Mouse (Mus musculus): ENCODE measurements around the gene Tubb5.

Gene Tubb5

GRCm38 (mm10) chr17:35840561-35840960 is 2.5 kb upstream of the Tubb5 start:
- TF ChIP-seq GATA4 (IDR thresholded peaks at IDR 0.05; ENCODE audit: insufficient replicate concordance, low read length), result no peak

GRCm38 (mm10) chr17:35838570-35838969 is 464 bp upstream of the Tubb5 start:
- no peak for TF ChIP-seq GATA4 (IDR thresholded peaks at IDR 0.05; ENCODE audit: insufficient replicate concordance, low read length)

- TF ChIP-seq GATA4 (IDR thresholded peaks at IDR 0.05; ENCODE audit: insufficient replicate concordance, low read length), result no peak
Observed at GRCm38 (mm10) chr17:35837487-35837886, 619 bp downstream of the Tubb5 start.

GRCm38 (mm10) chr17:35836991-35837422 is 1.1 kb downstream of the Tubb5 start:
- TF ChIP-seq GATA4 (IDR thresholded peaks at IDR 0.05; ENCODE audit: insufficient replicate concordance, low read length), result no peak

- no peak for TF ChIP-seq GATA4 (IDR thresholded peaks at IDR 0.05; ENCODE audit: insufficient replicate concordance, low read length)
Observed at GRCm38 (mm10) chr17:35836178-35836965, 1.7 kb downstream of the Tubb5 start.

GRCm38 (mm10) chr17:35835424-35836140 is 2.5 kb downstream of the Tubb5 start:
- no peak for TF ChIP-seq GATA4 (IDR thresholded peaks at IDR 0.05; ENCODE audit: insufficient replicate concordance, low read length)

GRCm38 (mm10) chr17:35834696-35835422 is 3.2 kb downstream of the Tubb5 start:
- no peak for TF ChIP-seq GATA4 (IDR thresholded peaks at IDR 0.05; ENCODE audit: insufficient replicate concordance, low read length)

- no peak for TF ChIP-seq GATA4 (IDR thresholded peaks at IDR 0.05; ENCODE audit: insufficient replicate concordance, low read length)
Observed at GRCm38 (mm10) chr17:35833894-35834293, 4.2 kb downstream of the Tubb5 start.

- no peak for TF ChIP-seq GATA4 (IDR thresholded peaks at IDR 0.05; ENCODE audit: insufficient replicate concordance, low read length)
Observed at GRCm38 (mm10) chr17:35833239-35833751, 4.8 kb downstream of the Tubb5 start.

GRCm38 (mm10) chr17:35832400-35833238 is 5.5 kb downstream of the Tubb5 start:
- TF ChIP-seq GATA4 (IDR thresholded peaks at IDR 0.05; ENCODE audit: insufficient replicate concordance, low read length), result no peak

- TF ChIP-seq GATA4 (IDR thresholded peaks at IDR 0.05; ENCODE audit: insufficient replicate concordance, low read length), result no peak
Observed at GRCm38 (mm10) chr17:35829737-35830136, 8.4 kb downstream of the Tubb5 start.

GRCm38 (mm10) chr17:35825109-35825850 is 12.8 kb downstream of the Tubb5 start:
- no peak for TF ChIP-seq GATA4 (IDR thresholded peaks at IDR 0.05; ENCODE audit: insufficient replicate concordance, low read length)

- TF ChIP-seq GATA4 (IDR thresholded peaks at IDR 0.05; ENCODE audit: insufficient replicate concordance, low read length), result no peak
Observed at GRCm38 (mm10) chr17:35824402-35824801, 13.7 kb downstream of the Tubb5 start.
